Mouse (Mus musculus): ENCODE data around the gene Scn8a.

Scn8a gene

DNA sequence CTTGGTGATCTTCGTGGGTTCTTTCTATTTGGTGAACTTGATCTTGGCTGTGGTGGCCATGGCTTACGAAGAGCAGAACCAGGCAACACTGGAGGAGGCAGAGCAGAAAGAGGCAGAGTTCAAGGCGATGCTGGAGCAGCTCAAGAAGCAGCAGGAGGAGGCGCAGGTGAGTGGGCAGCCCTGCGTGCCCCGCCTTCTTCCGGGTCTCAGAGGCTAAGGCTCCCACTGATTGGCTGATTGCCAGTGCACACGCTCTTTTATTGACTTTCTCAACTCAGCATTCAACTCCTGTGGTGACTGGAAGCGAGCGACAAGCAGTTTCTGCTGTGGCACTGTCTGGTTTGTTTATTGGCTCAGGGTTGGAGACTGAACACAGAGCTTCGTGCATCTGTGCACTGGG lies 103.1 kb downstream of the Scn8a start:
- TF ChIP-seq GATA4 (IDR thresholded peaks at IDR 0.05; ENCODE audit: insufficient replicate concordance, low read length), result no peak

DNA sequence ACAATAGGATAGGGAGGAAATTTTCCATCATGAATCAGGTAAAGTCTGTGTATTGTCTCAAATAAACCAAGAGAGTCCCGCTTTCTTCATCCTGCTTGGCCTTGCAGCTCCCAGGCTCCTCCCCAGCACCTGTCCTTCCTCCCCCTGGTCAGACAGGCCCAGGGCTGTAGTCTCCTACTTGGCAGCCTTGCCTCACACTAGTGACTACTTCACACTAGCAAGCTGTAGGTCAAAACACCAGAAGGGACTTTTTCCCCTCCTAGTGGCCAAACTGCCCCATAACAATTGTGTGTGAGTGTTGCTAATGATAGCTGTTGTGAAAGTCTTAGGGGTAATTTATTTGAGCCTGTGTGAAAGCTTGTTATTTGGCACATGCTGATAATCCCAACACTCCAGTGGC lies 105.0 kb downstream of the Scn8a start:
- TF ChIP-seq GATA4 (IDR thresholded peaks at IDR 0.05; ENCODE audit: insufficient replicate concordance, low read length), result no peak

DNA sequence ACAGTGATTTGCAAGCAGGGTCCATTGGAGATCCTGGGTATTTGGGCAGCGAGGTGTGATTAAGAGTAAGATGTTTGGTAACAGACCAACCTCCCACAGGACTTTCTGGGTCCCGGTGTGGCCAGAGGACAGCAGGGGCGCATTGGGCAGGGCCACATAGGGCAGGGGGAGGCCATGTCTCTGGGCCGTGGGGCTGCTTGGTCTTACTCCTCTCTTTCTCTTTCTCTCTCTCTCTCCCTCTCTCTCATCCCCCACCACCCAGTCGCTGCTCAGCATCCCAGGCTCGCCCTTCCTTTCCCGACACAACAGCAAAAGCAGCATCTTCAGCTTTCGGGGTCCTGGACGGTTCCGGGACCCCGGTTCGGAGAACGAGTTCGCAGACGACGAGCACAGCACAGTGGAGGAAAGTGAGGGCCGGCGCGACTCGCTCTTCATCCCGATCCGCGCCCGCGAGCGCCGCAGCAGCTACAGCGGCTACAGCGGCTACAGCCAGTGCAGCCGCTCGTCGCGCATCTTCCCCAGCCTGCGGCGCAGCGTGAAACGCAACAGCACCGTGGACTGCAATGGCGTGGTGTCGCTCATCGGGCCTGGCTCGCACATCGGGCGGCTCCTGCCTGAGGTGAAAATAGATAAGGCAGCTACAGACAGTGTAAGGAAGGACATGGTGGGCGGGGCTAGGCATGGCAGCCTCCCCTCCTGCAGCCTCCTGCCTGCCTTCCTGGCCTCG lies 113.9 kb downstream of the Scn8a start:
- no peak for TF ChIP-seq GATA4 (IDR thresholded peaks at IDR 0.05; ENCODE audit: insufficient replicate concordance, low read length)

DNA sequence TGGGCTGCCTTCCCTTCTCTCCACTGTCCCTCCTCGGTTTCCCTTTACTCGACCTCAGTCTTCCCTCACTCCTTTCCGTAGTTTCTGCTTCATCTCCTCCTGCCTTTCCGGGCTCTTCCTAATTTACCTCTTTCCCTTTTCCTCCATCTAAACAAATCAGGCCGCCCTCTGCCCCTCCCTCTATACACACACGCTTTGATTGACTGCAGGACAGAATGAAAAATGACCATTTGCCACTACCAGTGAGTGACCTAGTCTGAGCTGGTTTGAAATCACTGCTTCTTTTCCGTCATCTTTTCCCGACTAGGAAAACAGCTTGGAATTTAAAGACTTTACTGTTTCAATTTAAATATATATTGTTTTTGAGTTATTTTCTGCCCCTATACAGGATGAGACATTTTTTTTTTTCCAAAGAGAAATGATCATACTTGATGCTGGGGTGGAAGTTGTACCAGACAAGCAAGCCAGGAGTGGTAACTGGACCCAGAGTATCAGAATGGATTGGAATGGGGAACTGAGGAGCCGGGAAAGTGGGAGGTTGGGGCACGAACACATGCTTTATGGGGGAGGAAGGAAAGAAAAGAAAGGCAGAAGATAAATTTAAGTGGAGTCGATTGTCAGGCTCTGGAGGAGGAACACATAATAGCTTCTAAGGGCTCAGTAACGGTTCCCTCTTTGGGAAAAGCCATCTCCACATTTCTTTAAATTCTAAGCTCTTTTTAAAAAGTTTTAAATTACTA lies 114.7 kb downstream of the Scn8a start:
- TF ChIP-seq GATA4 (IDR thresholded peaks at IDR 0.05; ENCODE audit: insufficient replicate concordance, low read length), result no peak

DNA sequence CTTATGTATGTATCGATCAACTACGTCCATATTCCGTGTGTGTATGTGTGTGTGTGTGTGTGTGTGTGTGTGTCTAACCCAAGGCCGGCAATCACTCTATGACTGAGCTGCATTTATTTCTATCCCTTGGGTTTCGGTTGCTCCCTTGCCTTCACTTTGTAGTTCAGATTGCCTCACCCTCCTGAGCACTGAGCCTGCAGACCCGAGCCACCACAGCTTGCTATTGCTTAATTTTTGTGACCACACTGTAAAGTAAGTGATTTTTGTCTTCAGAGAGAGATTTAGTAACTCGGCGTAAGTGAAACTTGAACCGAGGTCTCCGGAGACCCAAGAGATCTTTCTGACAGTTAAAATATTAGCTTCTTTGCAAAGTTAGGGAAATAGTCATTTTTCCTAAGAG lies 116.8 kb downstream of the Scn8a start:
- no peak for TF ChIP-seq GATA4 (IDR thresholded peaks at IDR 0.05; ENCODE audit: insufficient replicate concordance, low read length)

- TF ChIP-seq GATA4 (IDR thresholded peaks at IDR 0.05; ENCODE audit: insufficient replicate concordance, low read length), result no peak
Measured at GRCm38 (mm10) chr15:100987031-100987430, 117.4 kb downstream of the Scn8a start.

- TF ChIP-seq GATA4 (IDR thresholded peaks at IDR 0.05; ENCODE audit: insufficient replicate concordance, low read length), result no peak
Measured at GRCm38 (mm10) chr15:100990283-100990682, 120.6 kb downstream of the Scn8a start.

GRCm38 (mm10) chr15:100997090-100997489 lies 127.4 kb downstream of the Scn8a start:
- TF ChIP-seq GATA4 (IDR thresholded peaks at IDR 0.05; ENCODE audit: insufficient replicate concordance, low read length), result no peak

DNA sequence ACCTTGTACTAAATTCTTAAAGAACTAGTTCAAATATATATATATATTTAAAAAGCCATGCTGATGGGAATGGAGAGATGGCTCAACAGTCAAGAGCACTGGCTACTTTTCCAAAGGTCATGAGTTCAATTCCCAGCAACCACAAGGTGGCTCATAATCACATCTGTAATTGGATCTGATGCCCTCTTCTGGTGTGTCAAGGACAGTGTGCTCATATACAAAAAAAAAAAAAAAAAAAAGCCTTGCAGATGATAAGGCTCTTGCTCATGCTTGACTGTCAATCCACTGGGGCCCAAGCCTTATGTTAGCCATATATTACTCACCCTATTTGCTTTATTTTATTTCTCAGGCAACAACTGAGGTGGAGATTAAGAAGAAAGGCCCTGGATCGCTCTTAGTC lies 132.0 kb downstream of the Scn8a start:
- no peak for TF ChIP-seq GATA4 (IDR thresholded peaks at IDR 0.05; ENCODE audit: insufficient replicate concordance, low read length)

DNA sequence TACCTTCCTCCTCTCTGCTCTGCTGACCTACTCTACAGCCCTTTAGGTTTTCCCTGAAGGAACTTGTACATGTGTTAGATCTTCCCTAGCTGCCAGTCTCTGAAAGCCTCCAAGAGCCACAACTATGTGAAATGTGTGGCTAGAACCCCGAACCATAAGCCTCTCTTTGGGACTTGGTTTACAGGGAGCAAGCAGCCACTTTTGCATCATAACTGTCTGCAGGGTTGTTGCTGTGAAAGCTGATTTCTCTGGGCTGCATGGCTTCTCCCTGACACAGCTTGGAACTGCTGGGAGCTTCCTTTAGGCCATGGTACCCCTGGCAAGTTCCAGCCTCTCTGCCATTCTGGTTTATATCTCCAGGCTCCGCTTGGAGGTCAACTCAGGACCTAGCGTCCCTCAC lies 132.8 kb downstream of the Scn8a start:
- TF ChIP-seq GATA4 (IDR thresholded peaks at IDR 0.05; ENCODE audit: insufficient replicate concordance, low read length), result no peak

DNA sequence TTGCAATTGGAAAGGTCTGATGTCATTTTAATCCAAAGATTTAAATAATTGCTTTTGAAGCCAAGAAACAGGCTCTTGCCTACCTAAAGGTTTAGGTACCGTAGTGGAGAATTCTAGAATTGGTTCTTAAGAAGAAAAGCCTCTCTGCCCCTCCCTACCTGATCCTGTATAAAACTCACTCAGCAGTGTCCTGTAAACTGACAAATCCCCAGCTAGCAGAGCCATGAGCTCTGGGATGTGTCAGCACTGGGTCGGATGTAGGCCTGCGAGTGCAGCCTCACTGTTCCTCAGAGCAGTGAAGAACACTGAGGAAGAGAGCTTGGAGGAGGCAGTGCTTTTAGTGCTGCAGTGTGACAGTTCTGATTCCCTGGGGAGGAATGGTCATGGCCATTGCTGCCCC lies 134.9 kb downstream of the Scn8a start:
- no peak for TF ChIP-seq GATA4 (IDR thresholded peaks at IDR 0.05; ENCODE audit: insufficient replicate concordance, low read length)

- TF ChIP-seq GATA4 (IDR thresholded peaks at IDR 0.05; ENCODE audit: insufficient replicate concordance, low read length), result no peak
Measured at GRCm38 (mm10) chr15:101005717-101006116, 136.1 kb downstream of the Scn8a start.

DNA sequence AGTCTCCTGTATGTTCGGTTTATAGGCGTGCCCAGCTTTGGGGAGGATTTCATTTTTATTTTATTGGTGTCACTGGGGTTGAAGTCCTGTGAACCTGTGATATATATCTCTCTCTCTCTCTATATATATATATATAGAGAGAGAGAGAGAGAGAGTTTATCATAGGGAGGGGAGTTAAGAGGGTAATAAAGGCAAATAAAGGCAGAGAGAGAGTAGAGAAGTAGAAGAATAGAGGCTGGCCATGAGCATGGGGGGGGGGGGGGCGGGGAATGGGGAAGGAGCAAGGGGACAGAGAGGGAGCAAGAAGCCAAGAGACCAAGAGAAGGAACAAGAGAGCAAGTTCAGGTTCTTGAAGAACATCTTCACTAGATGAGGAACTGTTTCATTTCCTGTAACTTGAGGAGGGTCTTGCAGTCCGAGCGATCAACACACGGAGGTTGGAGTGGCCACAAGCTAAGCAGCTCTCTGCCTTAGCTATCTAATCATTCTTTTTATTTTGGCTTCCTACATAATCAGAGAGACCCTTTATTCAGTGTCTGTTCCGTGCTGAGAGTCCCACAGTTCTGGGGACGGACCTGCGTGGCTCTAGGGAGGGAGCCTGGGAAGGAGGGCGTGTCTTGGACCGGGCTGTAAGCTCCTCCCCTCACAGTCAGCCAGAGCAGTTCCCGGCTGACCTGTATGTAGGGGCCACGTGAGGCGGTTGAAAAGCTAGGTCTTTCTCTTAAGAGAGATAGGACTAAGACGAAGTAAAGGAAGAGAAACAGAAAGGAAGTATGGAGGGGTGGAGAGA lies 136.8 kb downstream of the Scn8a start:
- TF ChIP-seq GATA4 (IDR thresholded peaks at IDR 0.05; ENCODE audit: insufficient replicate concordance, low read length), result no peak

- TF ChIP-seq GATA4 (IDR thresholded peaks at IDR 0.05; ENCODE audit: insufficient replicate concordance, low read length), result no peak
Measured at GRCm38 (mm10) chr15:101007236-101007635, 137.6 kb downstream of the Scn8a start.

DNA sequence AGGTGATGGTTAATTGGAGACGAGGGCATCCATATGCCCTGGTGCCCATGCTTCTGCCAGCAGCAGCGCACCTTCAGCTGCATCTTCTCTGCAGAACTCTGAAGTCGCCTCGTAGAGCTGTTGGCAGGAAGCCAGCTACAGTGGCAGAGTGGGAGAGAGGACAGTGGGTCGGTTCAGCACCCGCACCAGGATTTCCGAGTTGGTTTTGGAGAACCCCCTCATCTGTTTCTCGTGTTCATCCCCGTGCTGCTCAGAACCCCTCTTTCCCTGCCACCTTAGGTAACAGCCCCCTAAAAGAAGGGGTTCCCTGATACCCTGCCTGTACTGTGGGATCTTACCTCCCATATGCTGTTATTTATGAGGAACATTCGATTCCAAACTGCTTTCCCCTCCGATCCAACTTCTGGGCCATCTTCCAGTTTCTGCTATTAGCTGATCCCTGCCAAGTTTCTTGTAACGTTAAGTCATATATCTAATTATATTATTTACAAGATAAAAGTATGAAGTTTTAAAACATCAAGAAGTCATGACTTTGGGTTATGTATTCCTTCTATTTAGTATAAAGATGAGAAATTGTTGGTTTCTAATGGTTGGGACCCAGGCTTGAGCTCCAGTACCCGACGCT lies 138.8 kb downstream of the Scn8a start:
- TF ChIP-seq GATA4 (IDR thresholded peaks at IDR 0.05; ENCODE audit: insufficient replicate concordance, low read length), result no peak
